Mouse (Mus musculus) ES-Bruce4 (cell line): ENCODE measurements around the gene Hist1h2bg. TPM values are rescaled to one million over a fixed set of nuclear protein-coding genes. Genes with fewer than 3 reads are reported as not detected.
A peak's percentile ranks its signal among the peaks of the same experiment; 100 is the strongest.
"Not testable (repeated sequence)": the region's sequence is repeated elsewhere in the genome, so short reads cannot be mapped to it uniquely, and the experiment has no call there.

Experiments used
- H3K27ac ChIP-seq: 2 replicates; pipeline ENCODE4 v1.5.1; 2012; ENCODE audit warnings: low read length, inconsistent platforms; ENCODE audit not compliant: insufficient read depth
- H3K27me3 ChIP-seq: 2 replicates; pipeline ENCODE4 v1.6.1; 2012; ENCODE audit warnings: mild to moderate bottlenecking, low read length, inconsistent platforms; ENCODE audit not compliant: control insufficient read depth, poor library complexity, insufficient read depth, severe bottlenecking
- H3K36me3 ChIP-seq: 2 replicates; pipeline ENCODE4 v1.6.1; 2012; ENCODE audit warnings: inconsistent platforms, mild to moderate bottlenecking, low read length, moderate library complexity; ENCODE audit not compliant: control insufficient read depth, poor library complexity, insufficient read depth, severe bottlenecking
- H3K4me1 ChIP-seq: one replicate; pipeline ENCODE4 v1.8.1; 2011; ENCODE audit warnings: low read length; ENCODE audit not compliant: control insufficient read depth, insufficient read depth
- H3K4me3 ChIP-seq: 2 replicates; pipeline ENCODE4 v1.5.1; 2011; ENCODE audit warnings: low read depth, mild to moderate bottlenecking, low read length
- H3K9ac ChIP-seq: 2 replicates; pipeline ENCODE4 v1.6.1; 2012; ENCODE audit warnings: low read depth, mild to moderate bottlenecking, inconsistent platforms; ENCODE audit not compliant: poor library complexity, severe bottlenecking
- H3K9me3 ChIP-seq: replicated peaks from 2 replicates; pipeline ENCODE4 v1.6.1; 2012; ENCODE audit warnings: mild to moderate bottlenecking, low read length, inconsistent platforms; ENCODE audit not compliant: control insufficient read depth, poor library complexity, insufficient read depth, severe bottlenecking
- CTCF ChIP-seq: IDR thresholded peaks from one replicate; pipeline ENCODE4 v1.8.1; 2011; ENCODE audit warnings: low read depth, low read length
- EP300 ChIP-seq: IDR thresholded peaks from 2 replicates; pipeline ENCODE4 v1.6.1; 2011; ENCODE audit warnings: low read depth, low read length; ENCODE audit not compliant: insufficient read depth
- POLR2A ChIP-seq: IDR thresholded peaks from one replicate; pipeline ENCODE4 v1.8.1; 2011; ENCODE audit warnings: low read length; ENCODE audit not compliant: insufficient read depth
- polyA plus RNA-seq: library from polyadenylated mRNA; stranded (reverse); fragments of >200 nt; gene quantifications from 2 replicates; pipeline ENCODE4 v1.2.4, GENCODE M21; 2011; ENCODE audit warnings: low read depth; ENCODE audit not compliant: missing spikeins, insufficient read depth, insufficient read length

Gene Hist1h2bg
- polyA plus RNA-seq, 1 experiment = 13.4 TPM

DNA sequence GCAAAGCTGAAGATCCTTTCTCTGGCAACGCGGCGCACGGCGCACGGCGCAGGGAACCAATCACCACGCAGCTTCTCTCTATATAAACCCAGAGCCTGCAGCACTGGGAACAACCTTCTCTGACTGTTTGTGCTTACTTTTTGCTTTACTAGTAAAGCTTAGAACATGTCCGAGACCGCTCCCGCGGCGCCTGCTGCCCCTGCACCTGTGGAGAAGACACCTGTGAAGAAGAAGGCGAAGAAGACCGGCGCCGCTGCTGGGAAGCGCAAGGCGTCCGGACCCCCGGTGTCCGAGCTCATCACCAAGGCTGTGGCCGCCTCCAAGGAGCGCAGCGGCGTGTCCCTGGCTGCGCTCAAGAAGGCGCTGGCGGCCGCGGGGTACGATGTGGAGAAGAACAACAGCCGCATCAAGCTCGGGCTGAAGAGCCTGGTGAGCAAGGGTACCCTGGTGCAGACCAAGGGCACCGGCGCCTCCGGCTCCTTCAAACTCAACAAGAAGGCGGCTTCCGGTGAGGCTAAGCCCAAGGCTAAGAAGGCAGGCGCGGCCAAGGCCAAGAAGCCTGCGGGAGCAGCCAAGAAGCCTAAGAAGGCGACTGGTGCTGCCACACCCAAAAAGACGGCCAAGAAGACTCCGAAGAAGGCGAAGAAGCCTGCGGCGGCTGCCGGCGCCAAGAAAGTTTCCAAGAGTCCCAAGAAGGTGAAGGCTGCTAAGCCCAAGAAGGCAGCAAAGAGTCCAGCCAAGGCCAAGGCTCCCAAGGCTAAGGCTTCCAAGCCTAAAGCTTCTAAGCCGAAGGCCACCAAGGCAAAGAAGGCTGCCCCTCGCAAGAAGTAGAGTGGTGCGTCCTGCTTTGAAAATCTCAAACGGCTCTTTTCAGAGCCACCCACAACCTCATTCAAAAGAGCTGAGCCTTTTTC is 16.0 kb upstream of the Hist1h2bg start:
- peak overlapping the region; percentile 95 for H3K9ac ChIP-seq
- H3K27me3 ChIP-seq = no peaks in the 10 kb centered on the region
- H3K4me1 ChIP-seq = no peaks in the 10 kb centered on the region
- TF ChIP-seq POLR2A (peak; percentile 99), CTCF (no peak), EP300 (no peak)
- peak overlapping the region; percentile 68 for H3K4me3 ChIP-seq
- no peaks in the 10 kb centered on the region for H3K9me3 ChIP-seq
- H3K36me3 ChIP-seq = no peaks in the 10 kb centered on the region
- H3K27ac ChIP-seq = peak overlapping the region; percentile 90

DNA sequence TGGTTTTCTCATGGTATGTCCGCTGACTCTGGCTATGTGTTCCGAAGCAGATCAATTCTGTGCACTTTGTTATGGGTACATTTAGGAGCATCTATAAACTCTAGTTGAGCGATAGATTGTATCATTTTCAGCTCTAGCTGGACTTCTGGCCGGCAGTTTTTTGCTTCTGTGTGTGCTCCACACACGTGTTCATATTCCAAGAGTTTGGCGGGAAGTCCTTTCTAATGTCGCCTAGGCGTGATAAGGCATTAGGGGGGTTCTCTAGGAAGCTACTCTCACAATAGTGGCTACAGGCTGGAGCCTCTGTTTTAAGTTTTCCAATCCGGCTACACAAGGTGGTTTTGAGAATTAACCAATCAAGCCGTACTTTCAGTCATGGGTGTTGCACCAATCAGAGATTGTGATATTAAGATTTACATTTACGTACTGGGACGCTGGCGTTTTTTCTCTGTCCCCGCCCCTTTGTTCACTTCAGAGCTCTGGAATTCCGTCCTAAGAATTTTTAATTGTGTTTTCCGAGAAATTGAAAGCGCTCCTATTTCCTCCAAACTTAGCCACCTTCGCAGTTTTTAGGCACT is 15.3 kb upstream of the Hist1h2bg start:
- Histone ChIP-seq H3K27me3 (no peaks in the 10 kb centered on the region), H3K27ac (peak overlapping the region; percentile 94), H3K36me3 (no peaks in the 10 kb centered on the region), H3K4me3 (peak overlapping the region; percentile 68), H3K9ac (peak overlapping the region; percentile 91), H3K9me3 (no peaks in the 10 kb centered on the region), H3K4me1 (no peaks in the 10 kb centered on the region)
- TF ChIP-seq POLR2A (peak; percentile 92), CTCF (no peak)

DNA sequence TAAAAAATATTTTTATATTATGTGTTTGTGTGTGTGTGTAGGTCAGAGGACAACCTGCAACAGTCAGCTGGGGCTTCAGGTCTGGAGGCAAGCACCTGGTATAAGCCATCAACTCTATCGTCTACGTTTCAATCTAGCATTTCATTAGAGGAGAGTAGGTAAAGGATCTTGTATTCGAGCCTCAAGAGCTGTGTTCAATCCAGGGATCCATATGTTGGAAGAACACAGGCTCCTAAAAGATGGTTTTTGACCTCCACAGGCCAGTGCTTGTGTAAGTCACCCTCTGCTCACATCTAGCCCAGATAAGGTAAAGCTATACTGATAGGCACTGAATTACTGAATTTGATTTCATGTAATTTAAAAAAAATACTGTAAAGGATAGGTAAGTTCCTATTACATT is 14.3 kb upstream of the Hist1h2bg start:
- peak overlapping the region; percentile 82; the same call in 1 of the 2 replicates for H3K27ac ChIP-seq
- no peak overlapping the region for H3K4me3 ChIP-seq
- TF ChIP-seq CTCF = no peak
- no peaks in the 10 kb centered on the region for H3K27me3 ChIP-seq
- H3K9ac ChIP-seq = peak overlapping the region; percentile 91
- no peaks in the 10 kb centered on the region for H3K36me3 ChIP-seq
- no peaks in the 10 kb centered on the region for H3K9me3 ChIP-seq
- no peaks in the 10 kb centered on the region for H3K4me1 ChIP-seq

DNA sequence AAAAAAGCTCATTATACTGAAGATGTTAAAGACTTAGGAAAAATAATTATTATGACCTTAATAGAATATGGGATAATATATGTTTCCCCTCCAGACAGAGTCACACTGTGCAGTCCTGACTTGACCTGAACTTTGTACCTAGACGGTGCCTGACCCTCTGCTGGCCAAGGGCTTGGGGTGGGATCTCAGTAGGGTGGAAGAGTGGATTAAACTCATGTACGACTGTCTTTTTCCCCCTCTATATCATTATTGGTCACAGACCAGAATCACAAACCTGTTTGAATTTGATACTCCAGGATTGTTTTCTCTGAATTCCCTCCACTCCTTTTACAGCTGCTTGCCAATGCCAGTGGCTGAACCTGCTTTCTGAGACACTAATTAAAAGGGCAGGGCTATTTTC is 10.5 kb upstream of the Hist1h2bg start:
- not testable (repeated sequence) for H3K36me3 ChIP-seq, H3K4me3 ChIP-seq, H3K9me3 ChIP-seq, H3K4me1 ChIP-seq, H3K9ac ChIP-seq, H3K27me3 ChIP-seq
- H3K27ac ChIP-seq = peak overlapping the region; percentile 86

DNA sequence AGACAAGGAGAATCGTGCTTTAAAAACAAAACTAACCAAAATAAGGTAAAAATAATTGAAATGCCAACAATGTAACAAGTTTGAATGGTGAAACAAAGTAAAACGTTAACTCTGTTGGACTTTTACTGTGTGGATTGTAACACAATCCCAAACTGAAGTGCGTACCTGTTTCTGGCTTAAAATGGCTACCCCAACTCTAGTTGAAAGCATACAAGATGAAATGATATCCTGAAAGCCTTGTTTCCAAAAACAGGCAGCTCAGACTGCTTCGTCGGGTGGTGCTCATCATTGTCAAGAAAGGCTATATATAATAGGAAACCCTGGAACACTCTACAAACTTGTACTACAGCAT is 9.7 kb upstream of the Hist1h2bg start:
- H3K9ac ChIP-seq, H3K9me3 ChIP-seq, H3K27ac ChIP-seq, H3K4me1 ChIP-seq, H3K36me3 ChIP-seq, H3K27me3 ChIP-seq: not testable (repeated sequence)
- peak overlapping the region; percentile 67 for H3K4me3 ChIP-seq

DNA sequence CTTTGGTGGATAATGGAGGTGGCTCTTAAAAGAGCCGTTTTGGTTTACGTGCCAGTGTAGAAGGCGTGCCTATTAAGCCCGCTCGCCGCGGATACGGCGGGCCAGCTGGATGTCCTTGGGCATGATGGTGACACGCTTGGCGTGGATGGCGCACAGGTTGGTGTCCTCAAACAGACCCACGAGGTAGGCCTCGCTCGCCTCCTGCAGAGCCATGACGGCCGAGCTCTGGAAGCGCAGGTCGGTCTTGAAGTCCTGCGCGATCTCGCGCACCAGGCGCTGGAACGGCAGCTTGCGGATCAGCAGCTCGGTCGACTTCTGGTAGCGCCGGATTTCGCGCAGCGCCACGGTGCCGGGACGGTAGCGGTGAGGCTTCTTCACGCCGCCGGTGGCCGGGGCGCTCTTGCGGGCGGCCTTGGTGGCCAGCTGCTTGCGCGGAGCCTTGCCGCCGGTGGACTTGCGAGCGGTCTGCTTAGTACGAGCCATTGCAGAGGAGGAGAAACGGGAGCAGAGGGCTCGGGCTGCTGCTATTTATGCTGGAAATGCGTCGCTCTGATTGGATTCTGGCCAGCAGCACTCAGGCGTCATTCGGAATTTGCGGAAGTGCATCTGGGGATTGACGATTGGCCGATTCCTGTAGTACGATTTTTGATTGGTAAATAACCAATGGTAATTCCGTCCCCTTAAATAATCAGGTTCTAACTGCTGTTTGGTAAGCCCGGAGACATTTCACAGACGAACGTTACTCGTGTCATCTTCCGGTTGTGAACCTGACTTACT is 9.1 kb upstream of the Hist1h2bg start, which contains the start of gene Hist1h3e:
Hist1h3e (minus strand) TSS at position 487 of the 777 bp plus-strand sequence.
- not testable (repeated sequence) for H3K27me3 ChIP-seq, H3K9me3 ChIP-seq, H3K4me1 ChIP-seq, H3K36me3 ChIP-seq
- Histone ChIP-seq H3K4me3 (peak within 1 kb of the TSS; percentile 84), H3K27ac (peak within 1 kb of the TSS; percentile 98), H3K9ac (peak within 1 kb of the TSS; percentile 97)
- peak; percentile 97 for TF ChIP-seq POLR2A
- TF ChIP-seq EP300 = 0 out of 2 replicates have a peak, but pooled peaks have one; percentile 29
